18 mouse cellular contexts compared by ENCODE assay signal in the genomic region with DNA sequence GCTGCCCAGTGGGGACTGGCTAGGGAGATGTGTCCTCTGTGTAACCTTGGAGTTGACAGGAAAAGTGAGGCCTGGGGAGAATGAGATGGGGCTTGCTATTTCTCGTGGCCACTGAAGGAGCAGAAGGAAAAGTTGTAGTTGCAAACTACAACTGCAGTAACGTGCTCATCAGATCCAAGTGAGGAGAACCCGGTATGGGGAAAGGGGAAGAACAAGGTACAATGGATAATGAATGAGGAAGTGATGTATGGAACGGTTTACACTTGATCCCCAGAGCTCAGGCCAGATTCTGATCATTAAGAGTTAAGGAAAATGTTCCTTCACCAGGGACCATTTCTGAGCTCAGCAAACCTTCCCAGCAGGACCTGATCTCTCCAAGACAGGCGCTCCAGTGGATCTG.
A peak's percentile ranks its signal among the peaks of the same experiment; 100 is the strongest.
DNase-seq lines count a peak whose midpoint lies in the region; ATAC-seq and TF ChIP-seq lines count a peak whose summit lies in the region.
"Had no signal": no experiment of that assay in that cellular context is flagged by ENCODE, and none has a peak within 500 bp of the region (broad histone marks: within the 10 kb centered on the region; RNA-seq: fewer than 3 reads in every experiment).

No protein-coding gene starts in this region.

- H3K4me2 ChIP-seq in lung, embryonic 14.5 days = no peak overlapping the region
- H3K4me2 ChIP-seq: embryonic facial prominence, embryonic 12.5 days; forebrain, embryonic 15.5 days; hindbrain, embryonic 13.5 days had no signal

- no peak for TF ChIP-seq RAD21 in MEL (IDR thresholded peaks at IDR 0.05; ENCODE audit: low read depth, low read length)

- no peak for ATAC-seq in lung, embryonic 14.5 days (ENCODE audit: insufficient read depth)
- 0 out of 2 replicates have a peak, but pooled peaks have one; percentile 23 for ATAC-seq in megakaryocyte progenitor cell, adult 5-6 weeks (replicated peaks; ENCODE audit: poor library complexity)
- ATAC-seq: activated CD4-positive, CD25-positive, alpha-beta regulatory T cell, adult 4 months; forebrain, embryonic 15.5 days; Patski had no signal

- TF ChIP-seq CTCF in lung, embryonic 14.5 days (IDR thresholded peaks at IDR 0.05; ENCODE audit: low read depth) = no peak
- no peak for TF ChIP-seq CTCF in lung, adult 2 months (IDR thresholded peaks at IDR 0.05; ENCODE audit: insufficient read depth, low read length)
- no peak for TF ChIP-seq CTCF in MEL (IDR thresholded peaks at IDR 0.05 in 2 of 3, conservative IDR thresholded peaks at IDR 0.05 in 1 of 3; ENCODE audit: control insufficient read depth in 1 of 3, insufficient read depth in 1 of 3, low read depth in 2 of 3, low read length in 3 of 3, poor library complexity in 1 of 3, severe bottlenecking in 1 of 3)

- peaks cover 57% of the 10 kb centered on the region for H3K4me1 ChIP-seq in heart, embryonic 10.5 days
- H3K4me1 ChIP-seq in lung, embryonic 14.5 days (ENCODE audit: insufficient read depth) = peaks cover 53% of the 10 kb centered on the region
- peaks cover 11% of the 10 kb centered on the region for H3K4me1 ChIP-seq in lung, adult 2 months (ENCODE audit: control insufficient read depth, insufficient read depth, low read length)
- H3K4me1 ChIP-seq in MEL (ENCODE audit: control insufficient read depth in 1 of 2, insufficient read depth in 2 of 2, low read length in 2 of 2) = peaks cover 11 to 48% of the 10 kb centered on the region in 2 experiments

- H3K4me3 ChIP-seq in heart, embryonic 10.5 days = no peak overlapping the region
- H3K4me3 ChIP-seq in lung, embryonic 14.5 days (ENCODE audit: low read depth, low read length) = no peak overlapping the region
- H3K4me3 ChIP-seq in lung, adult 2 months (replicated peaks; ENCODE audit: extremely low read depth, low read depth, low read length) = no peak overlapping the region
- no peak overlapping the region for H3K4me3 ChIP-seq in MEL (ENCODE audit: control insufficient read depth in 1 of 2, insufficient read depth in 1 of 2, low read depth in 2 of 2, low read length in 2 of 2)
- H3K4me3 ChIP-seq: embryonic facial prominence, embryonic 12.5 days; forebrain, embryonic 15.5 days; hindbrain, embryonic 13.5 days had no signal

- no peaks in the 10 kb centered on the region for H3K79me2 ChIP-seq in MEL (ENCODE audit: control insufficient read depth, insufficient read depth, low read length, poor library complexity)

- TF ChIP-seq POLR2A in lung, adult 2 months (IDR thresholded peaks at IDR 0.05; ENCODE audit: borderline replicate concordance, extremely low read depth, low read depth, low read length) = no peak
- TF ChIP-seq POLR2A in MEL (IDR thresholded peaks at IDR 0.05; ENCODE audit: control insufficient read depth in 1 of 2, insufficient read depth in 1 of 2, low read depth in 1 of 2, low read length in 2 of 2, poor library complexity in 1 of 2) = no peak

- no peaks in the 10 kb centered on the region for H3K27me3 ChIP-seq in heart, embryonic 10.5 days (ENCODE audit: insufficient read depth, poor library complexity, severe bottlenecking)
- H3K27me3 ChIP-seq in lung, embryonic 14.5 days (ENCODE audit: insufficient read depth, low read length) = no peaks in the 10 kb centered on the region
- H3K27me3 ChIP-seq in MEL (ENCODE audit: control insufficient read depth in 1 of 2, insufficient read depth in 2 of 2, low read length in 2 of 2) = no peaks in the 10 kb centered on the region
- H3K27me3 ChIP-seq: embryonic facial prominence, embryonic 12.5 days; forebrain, embryonic 15.5 days; hindbrain, embryonic 13.5 days; Patski had no signal

- no peaks in the 10 kb centered on the region for H3K9me3 ChIP-seq in heart, embryonic 10.5 days
- H3K9me3 ChIP-seq in lung, embryonic 14.5 days (ENCODE audit: low read depth, low read length) = no peaks in the 10 kb centered on the region
- no peaks in the 10 kb centered on the region for H3K9me3 ChIP-seq in MEL (replicated peaks; ENCODE audit: insufficient read depth, low read length)
- H3K9me3 ChIP-seq: embryonic facial prominence, embryonic 12.5 days; forebrain, embryonic 15.5 days; hindbrain, embryonic 13.5 days had no signal

- H3K36me3 ChIP-seq in heart, embryonic 10.5 days = no peaks in the 10 kb centered on the region
- no peaks in the 10 kb centered on the region for H3K36me3 ChIP-seq in lung, embryonic 14.5 days (ENCODE audit: insufficient read depth)
- peaks cover 0 to 33% of the 10 kb centered on the region in 2 experiments; a peak in 2 of 4 replicates for H3K36me3 ChIP-seq in MEL (ENCODE audit: control insufficient read depth in 1 of 2, insufficient read depth in 2 of 2, low read length in 2 of 2)
- H3K36me3 ChIP-seq: embryonic facial prominence, embryonic 12.5 days; forebrain, embryonic 15.5 days; hindbrain, embryonic 13.5 days had no signal

- 75% methylated on average over 5 of the region's 5 CpGs for WGBS in heart, embryonic 10.5 days
- WGBS in lung, embryonic 14.5 days = 78% methylated on average over 5 of the region's 5 CpGs
- 92% methylated on average over 5 of the region's 5 CpGs for WGBS in lung, adult 2 months

- H3K27ac ChIP-seq in heart, embryonic 10.5 days = peak overlapping the region; percentile 52
- H3K27ac ChIP-seq in lung, embryonic 14.5 days (ENCODE audit: low read depth) = peak overlapping the region; percentile 38; the same call in 1 of the 2 replicates
- H3K27ac ChIP-seq in MEL (ENCODE audit: control insufficient read depth, low read depth, low read length) = no peak overlapping the region
- H3K27ac ChIP-seq: embryonic facial prominence, embryonic 12.5 days; forebrain, embryonic 15.5 days; hindbrain, embryonic 13.5 days had no signal

- DNase-seq in heart, embryonic 10.5 days (ENCODE audit: low spot score) = no peak
- no peak for DNase-seq in heart, adult 8-10 months (ENCODE audit: low spot score)
- DNase-seq in lung, embryonic 14.5 days = no peak
- DNase-seq in lung, adult 2 months = no peak
- peak; percentile 57 for DNase-seq in MEL (ENCODE audit: low read depth, low spot score)
- no peak for DNase-seq in spleen, postnatal 36 days (ENCODE audit: low spot score in 2 of 2)
- DNase-seq: adrenal gland, postnatal 14 days; cerebellum, adult 11-12 months; cerebellum, adult 9-10 months; cerebellum, postnatal 25 days; gastrocnemius, postnatal 10 days; heart, postnatal 10 days had no signal

- no peak overlapping the region for H3K9ac ChIP-seq in lung, embryonic 14.5 days
- no peak overlapping the region for H3K9ac ChIP-seq in MEL (ENCODE audit: control insufficient read depth, low read depth, low read length, poor library complexity, severe bottlenecking)
- H3K9ac ChIP-seq: embryonic facial prominence, embryonic 12.5 days; forebrain, embryonic 15.5 days; hindbrain, embryonic 13.5 days had no signal

- TF ChIP-seq EP300 in MEL (IDR thresholded peaks at IDR 0.05; ENCODE audit: low read depth in 1 of 2, low read length in 2 of 2) = peak in 1 of 2 experiments; percentile 18; a peak in 1 of 4 replicates

TF ChIP-seq in MEL, 35 proteins besides CTCF, POLR2A, EP300 and RAD21:
- TF ChIP-seq USF1 (IDR thresholded peaks at IDR 0.05; ENCODE audit: low read depth, low read length) = no peak
- TF ChIP-seq BHLHE40 (IDR thresholded peaks at IDR 0.05; ENCODE audit: borderline replicate concordance, low read depth, low read length) = no peak
- no peak for TF ChIP-seq ZMIZ1 (IDR thresholded peaks at IDR 0.05; ENCODE audit: low read depth, low read length)
- TF ChIP-seq TAL1 (IDR thresholded peaks at IDR 0.05; ENCODE audit: low read length) = 0 out of 2 replicates have a peak, but pooled peaks have one; percentile 3
TF ChIP-seq in MEL: peak in this region for 1.
